11 mouse cellular contexts compared by ENCODE assay signal in the genomic region with DNA sequence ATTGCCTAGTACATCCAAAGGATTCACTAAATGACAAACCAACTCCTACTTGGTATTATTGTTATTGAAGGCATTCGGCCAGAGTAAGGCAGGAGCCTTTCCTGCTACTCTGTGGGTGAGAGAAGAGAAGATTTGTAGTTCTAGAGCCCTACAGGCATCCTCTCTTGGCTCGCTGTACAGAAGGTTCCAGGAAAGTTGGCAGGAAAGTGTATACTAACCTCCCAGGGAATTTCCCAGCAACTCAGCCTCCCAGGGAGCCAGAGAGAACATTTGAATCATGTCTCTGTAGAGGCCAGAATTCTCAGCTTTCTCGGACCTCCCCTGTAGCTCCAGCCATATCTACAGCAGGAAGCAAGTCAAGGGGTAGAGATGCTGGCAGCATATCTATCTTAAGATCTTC. TPM values are rescaled to one million over a fixed set of nuclear protein-coding genes. Genes with fewer than 3 reads are reported as not detected.
DNase-seq lines count a peak whose midpoint lies in the region; ATAC-seq and TF ChIP-seq lines count a peak whose summit lies in the region.
"Had no signal": no experiment of that assay in that cellular context is flagged by ENCODE, and none has a peak within 500 bp of the region (broad histone marks: within the 10 kb centered on the region; RNA-seq: fewer than 3 reads in every experiment).

No protein-coding gene starts in this region.

- no peak for ATAC-seq in kidney, embryonic 15.5 days (replicated peaks; ENCODE audit: low FRiP score)
- no peak for ATAC-seq in intestine, embryonic 15.5 days
- ATAC-seq: inflammation-experienced regulatory T-cells, adult 6 months had no signal

- DNase-seq in kidney, adult 2 months, result peak; percentile 77
- peak; percentile 78 for DNase-seq in Muller cell, postnatal 12 days (ENCODE audit: inconsistent ontology term)
- peak; percentile 94 for DNase-seq in adipocyte (ENCODE audit: low spot score)
- DNase-seq in kidney, postnatal 14 days, result peak; percentile 38
- no peak for DNase-seq in forebrain, embryonic 10.5 days (ENCODE audit: extremely low spot score, low spot score)
- DNase-seq: embryo, embryonic 11 days had no signal

- no peak overlapping the region for H3K4me2 ChIP-seq in kidney, embryonic 15.5 days
- no peak overlapping the region for H3K4me2 ChIP-seq in intestine, embryonic 15.5 days (replicated peaks)
- H3K4me2 ChIP-seq: limb, embryonic 13.5 days; midbrain, embryonic 11.5 days had no signal

- peak overlapping the region; percentile 27; the same call in 1 of the 2 replicates for H3K27ac ChIP-seq in kidney, adult 2 months (ENCODE audit: insufficient read depth, low read depth, low read length)
- no peak overlapping the region for H3K27ac ChIP-seq in kidney, embryonic 15.5 days
- H3K27ac ChIP-seq in forebrain, embryonic 10.5 days, result no peak overlapping the region
- no peak overlapping the region for H3K27ac ChIP-seq in intestine, embryonic 15.5 days
- H3K27ac ChIP-seq: limb, embryonic 13.5 days had no signal

- TF ChIP-seq CTCF in kidney, adult 2 months (conservative IDR thresholded peaks at IDR 0.05; ENCODE audit: insufficient read depth, insufficient read length, low read depth, low read length), result no peak

- TF ChIP-seq POLR2A in kidney, adult 2 months (IDR thresholded peaks at IDR 0.05; ENCODE audit: low read depth, low read length), result no peak

- no peaks in the 10 kb centered on the region; the same call in 1 of the 2 replicates for H3K4me1 ChIP-seq in kidney, adult 2 months (ENCODE audit: control insufficient read depth, insufficient read depth, low read length)
- peaks cover 16% of the 10 kb centered on the region for H3K4me1 ChIP-seq in kidney, embryonic 15.5 days
- H3K4me1 ChIP-seq in forebrain, embryonic 10.5 days, result peaks cover 14% of the 10 kb centered on the region
- H3K4me1 ChIP-seq in intestine, embryonic 15.5 days (replicated peaks), result no peaks in the 10 kb centered on the region; the same call in 1 of the 2 replicates

- no peaks in the 10 kb centered on the region for H3K27me3 ChIP-seq in kidney, adult 2 months (replicated peaks; ENCODE audit: control insufficient read depth, insufficient read depth, low read length)
- H3K27me3 ChIP-seq in kidney, embryonic 15.5 days, result no peaks in the 10 kb centered on the region
- H3K27me3 ChIP-seq in forebrain, embryonic 10.5 days (ENCODE audit: poor library complexity, severe bottlenecking), result no peaks in the 10 kb centered on the region
- H3K27me3 ChIP-seq in intestine, embryonic 15.5 days (replicated peaks), result no peaks in the 10 kb centered on the region
- H3K27me3 ChIP-seq: limb, embryonic 13.5 days had no signal

- no peak overlapping the region for H3K4me3 ChIP-seq in kidney, adult 2 months (ENCODE audit: insufficient read depth, low read depth, low read length)
- H3K4me3 ChIP-seq in kidney, embryonic 15.5 days (replicated peaks), result no peak overlapping the region
- no peak overlapping the region for H3K4me3 ChIP-seq in forebrain, embryonic 10.5 days
- H3K4me3 ChIP-seq in intestine, embryonic 15.5 days (replicated peaks), result no peak overlapping the region
- H3K4me3 ChIP-seq: limb, embryonic 13.5 days had no signal

- no peaks in the 10 kb centered on the region for H3K9me3 ChIP-seq in kidney, embryonic 15.5 days (replicated peaks)
- H3K9me3 ChIP-seq in forebrain, embryonic 10.5 days, result no peaks in the 10 kb centered on the region
- no peaks in the 10 kb centered on the region for H3K9me3 ChIP-seq in intestine, embryonic 15.5 days
- H3K9me3 ChIP-seq: limb, embryonic 13.5 days had no signal

- 28% methylated on average over 3 of the region's 3 CpGs for WGBS in kidney, adult 2 months
- WGBS in kidney, embryonic 15.5 days, result 62% methylated on average over 3 of the region's 3 CpGs
- 93% methylated on average over 3 of the region's 3 CpGs for WGBS in forebrain, embryonic 10.5 days
- 61% methylated on average over 3 of the region's 3 CpGs for WGBS in intestine, embryonic 15.5 days

- H3K9ac ChIP-seq in kidney, embryonic 15.5 days, result no peak overlapping the region
- no peak overlapping the region for H3K9ac ChIP-seq in intestine, embryonic 15.5 days
- H3K9ac ChIP-seq: limb, embryonic 13.5 days had no signal

- H3K36me3 ChIP-seq in kidney, adult 2 months (ENCODE audit: control insufficient read depth, insufficient read depth, low read length), result no peaks in the 10 kb centered on the region
- H3K36me3 ChIP-seq in kidney, embryonic 15.5 days, result no peaks in the 10 kb centered on the region
- H3K36me3 ChIP-seq in forebrain, embryonic 10.5 days (replicated peaks), result no peaks in the 10 kb centered on the region
- H3K36me3 ChIP-seq in intestine, embryonic 15.5 days, result no peaks in the 10 kb centered on the region
- H3K36me3 ChIP-seq: limb, embryonic 13.5 days had no signal

RNA-seq across cellular contexts. Expression of a gene that starts 33.4 kb away (rescaled TPM):
- polyA plus RNA-seq in kidney, adult 2 months (2012; rRNA removed), result 8,110 and 8,726 TPM in 2 replicates
- 1,594 and 1,598 TPM in 2 replicates for polyA plus RNA-seq in kidney, embryonic 15.5 days (2015; fragmentation: Nextera tagmentation; extraction: Ambion mirVana)
- polyA plus RNA-seq in forebrain, embryonic 10.5 days (2016; fragmentation: Nextera tagmentation; extraction: Ambion mirVana), result 1,226 and 1,339 TPM in 2 replicates
- polyA plus RNA-seq in intestine, embryonic 15.5 days (2015; fragmentation: Nextera tagmentation; extraction: Ambion mirVana), result 1,893 and 1,941 TPM in 2 replicates

RNA-seq across cellular contexts. Expression of a gene that starts 47.6 kb away (rescaled TPM):
- 3.9 and 4.7 TPM in 2 replicates for polyA plus RNA-seq in kidney, adult 2 months (2012; rRNA removed)
- polyA plus RNA-seq in kidney, embryonic 15.5 days (2015; fragmentation: Nextera tagmentation; extraction: Ambion mirVana), result 105 and 112 TPM in 2 replicates
- 169 and 178 TPM in 2 replicates for polyA plus RNA-seq in forebrain, embryonic 10.5 days (2016; fragmentation: Nextera tagmentation; extraction: Ambion mirVana)
- 87.6 and 88.9 TPM in 2 replicates for polyA plus RNA-seq in intestine, embryonic 15.5 days (2015; fragmentation: Nextera tagmentation; extraction: Ambion mirVana)

RNA-seq across cellular contexts. Expression of a gene that starts 54.4 kb away (rescaled TPM):
- polyA plus RNA-seq in kidney, adult 2 months (2012; rRNA removed), result 0.33 and 0.38 TPM in 2 replicates
- 1.4 and 1.7 TPM in 2 replicates for polyA plus RNA-seq in kidney, embryonic 15.5 days (2015; fragmentation: Nextera tagmentation; extraction: Ambion mirVana)
- 2.1 and 2.3 TPM in 2 replicates for polyA plus RNA-seq in forebrain, embryonic 10.5 days (2016; fragmentation: Nextera tagmentation; extraction: Ambion mirVana)
- 0.50 and 0.58 TPM in 2 replicates for polyA plus RNA-seq in intestine, embryonic 15.5 days (2015; fragmentation: Nextera tagmentation; extraction: Ambion mirVana)

RNA-seq across cellular contexts. Expression of a gene that starts 54.5 kb away (rescaled TPM):
- polyA plus RNA-seq in kidney, adult 2 months (2012; rRNA removed), result 66.0 and 90.9 TPM in 2 replicates
- 28.0 and 34.3 TPM in 2 replicates for polyA plus RNA-seq in kidney, embryonic 15.5 days (2015; fragmentation: Nextera tagmentation; extraction: Ambion mirVana)
- polyA plus RNA-seq in forebrain, embryonic 10.5 days (2016; fragmentation: Nextera tagmentation; extraction: Ambion mirVana), result 39.3 and 39.8 TPM in 2 replicates
- 34.7 and 35.0 TPM in 2 replicates for polyA plus RNA-seq in intestine, embryonic 15.5 days (2015; fragmentation: Nextera tagmentation; extraction: Ambion mirVana)
- polyA plus RNA-seq: inflammation-experienced regulatory T-cells, adult 6 months had no signal

Comparison
In these comparisons a context has a peak if more than half of its experiments do, and no peak if none do; other contexts are left out.
1. RNA of a gene that starts 47.6 kb away (polyA plus RNA-seq): 169 to 178 TPM in forebrain, embryonic 10.5 days, 105 to 112 TPM in kidney, embryonic 15.5 days and 87.6 to 88.9 TPM in intestine, embryonic 15.5 days; 3.9 to 4.7 TPM in kidney, adult 2 months; every median in the first group is over 10 times any median in the second.